Mouse (Mus musculus) megakaryocyte, embryonic 14.5 days (primary cell): ENCODE measurements around the gene Eef2k.

Experiments used
- FLI1 ChIP-seq: IDR thresholded peaks from 2 replicates; pipeline ENCODE4 v1.6.1; 2012; ENCODE audit warnings: low read length, inconsistent platforms, mixed read lengths
- GATA1 ChIP-seq: IDR thresholded peaks from 3 replicates; pipeline ENCODE4 v1.6.1; 2012; ENCODE audit warnings: mixed read lengths, low read length, inconsistent platforms, borderline replicate concordance

GRCm38 (mm10) chr7:120913332-120913731 lies 70.7 kb downstream of the Eef2k start:
- no peak for TF ChIP-seq GATA1
- TF ChIP-seq FLI1: no peak
